Mouse (Mus musculus) bone marrow, adult 2 months (tissue): ENCODE measurements around the gene Anks3.

Source experiments
- CTCF ChIP-seq: fragments of 200-500 bp; IDR thresholded peaks from 2 replicates; pipeline ENCODE4 v1.5.1; 2011; ENCODE audit warnings: low read length, control low read depth; ENCODE audit not compliant: control insufficient read depth, insufficient read depth
- POLR2A ChIP-seq: fragments of 200-500 bp; IDR thresholded peaks from 2 replicates; pipeline ENCODE4 v1.6.1; 2011; ENCODE audit warnings: low read depth, mild to moderate bottlenecking, control low read depth, low read length, borderline replicate concordance; ENCODE audit not compliant: control insufficient read depth

GRCm38 (mm10) chr16:4898881-4899280, 65.1 kb downstream of the Anks3 start:
- TF ChIP-seq POLR2A, result no peak
- no peak for TF ChIP-seq CTCF
